Mouse (Mus musculus): ENCODE data around the gene Tnrc6c.

- TF ChIP-seq CTCF (IDR thresholded peaks at IDR 0.05; ENCODE audit: extremely low read depth, insufficient read depth, insufficient read length, insufficient replicate concordance) (no peak), POLR2A (IDR thresholded peaks at IDR 0.05; ENCODE audit: low read depth, low read length) (no peak)
Observed at GRCm38 (mm10) chr11:117791441-117791761, 137.3 kb downstream of the Tnrc6c start.
